Mouse (Mus musculus): ENCODE data around the gene Lce1a1.

- no peak for TF ChIP-seq CTCF (IDR thresholded peaks at IDR 0.05; ENCODE audit: low read depth, low read length)
- TF ChIP-seq POLR2A (IDR thresholded peaks at IDR 0.05; ENCODE audit: extremely low read depth, insufficient read depth, low read length) = no peak
Measured at GRCm38 (mm10) chr3:92598429-92598828, 49.7 kb downstream of the Lce1a1 start.
